Mouse (Mus musculus) frontal cortex, adult (tissue): ENCODE data around the gene Apex2.
A peak's percentile ranks its signal among the peaks of the same experiment; 100 is the strongest.

Experiments used
- ATAC-seq: cut with Nextera tagmentation; 2 replicates; pipeline ENCODE4 v1.9.2; 2017; ENCODE audit warnings: mild to moderate bottlenecking, moderate library complexity, mixed read lengths; ENCODE audit not compliant: low TSS enrichment

Gene Apex2

GRCm38 (mm10) chrX:150589696-150590095, at the start of gene Apex2:
Gene Apex2, minus strand, starts transcription at chrX:150589868.
- no peak for ATAC-seq

- ATAC-seq: no peak
Observed at GRCm38 (mm10) chrX:150636421-150636820, 46.8 kb upstream of the Apex2 start.

DNA sequence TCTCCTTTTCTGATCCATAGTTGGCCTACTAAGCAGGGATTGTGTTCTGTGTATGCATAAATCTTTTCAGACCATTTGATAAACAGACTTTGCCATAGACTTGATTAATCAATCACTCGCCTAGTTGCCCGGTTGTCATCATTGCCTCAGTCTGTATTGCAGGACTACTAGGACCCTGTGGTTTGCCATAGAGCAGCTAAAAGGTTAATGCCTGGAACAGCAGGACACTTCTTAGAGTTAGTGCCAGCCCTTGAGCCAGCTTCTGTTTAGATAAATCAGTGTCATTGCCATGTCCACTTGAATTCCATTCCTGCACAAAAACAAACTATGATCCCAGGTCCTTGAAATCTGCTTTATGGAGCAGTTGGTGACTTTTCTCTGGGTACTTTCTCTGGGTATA, 9.2 kb upstream of the Apex2 start:
- ATAC-seq: no peak

GRCm38 (mm10) chrX:150595016-150595760, 5.5 kb upstream of the Apex2 start:
- no peak for ATAC-seq

DNA sequence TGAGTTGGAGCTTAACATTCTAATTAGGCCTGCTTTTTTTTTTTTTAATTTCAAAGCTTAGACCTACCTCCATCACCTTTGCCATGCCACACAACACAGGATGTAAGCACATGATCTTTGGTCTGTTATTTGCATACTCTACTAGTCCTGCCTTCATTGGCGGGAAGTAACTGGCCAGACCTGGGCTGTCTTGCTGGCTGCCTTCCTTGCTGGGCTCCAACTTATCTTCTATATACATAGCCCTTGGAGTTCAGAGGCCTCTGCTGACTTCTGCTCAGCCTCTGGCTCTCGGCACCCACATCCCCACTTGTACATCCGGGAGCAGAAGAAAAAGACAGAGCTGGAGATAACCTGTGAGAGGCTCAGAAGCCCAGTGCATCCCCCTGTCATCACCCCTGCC, 4.5 kb upstream of the Apex2 start:
- ATAC-seq: no peak

GRCm38 (mm10) chrX:150593266-150594035, 3.8 kb upstream of the Apex2 start:
- no peak for ATAC-seq

DNA sequence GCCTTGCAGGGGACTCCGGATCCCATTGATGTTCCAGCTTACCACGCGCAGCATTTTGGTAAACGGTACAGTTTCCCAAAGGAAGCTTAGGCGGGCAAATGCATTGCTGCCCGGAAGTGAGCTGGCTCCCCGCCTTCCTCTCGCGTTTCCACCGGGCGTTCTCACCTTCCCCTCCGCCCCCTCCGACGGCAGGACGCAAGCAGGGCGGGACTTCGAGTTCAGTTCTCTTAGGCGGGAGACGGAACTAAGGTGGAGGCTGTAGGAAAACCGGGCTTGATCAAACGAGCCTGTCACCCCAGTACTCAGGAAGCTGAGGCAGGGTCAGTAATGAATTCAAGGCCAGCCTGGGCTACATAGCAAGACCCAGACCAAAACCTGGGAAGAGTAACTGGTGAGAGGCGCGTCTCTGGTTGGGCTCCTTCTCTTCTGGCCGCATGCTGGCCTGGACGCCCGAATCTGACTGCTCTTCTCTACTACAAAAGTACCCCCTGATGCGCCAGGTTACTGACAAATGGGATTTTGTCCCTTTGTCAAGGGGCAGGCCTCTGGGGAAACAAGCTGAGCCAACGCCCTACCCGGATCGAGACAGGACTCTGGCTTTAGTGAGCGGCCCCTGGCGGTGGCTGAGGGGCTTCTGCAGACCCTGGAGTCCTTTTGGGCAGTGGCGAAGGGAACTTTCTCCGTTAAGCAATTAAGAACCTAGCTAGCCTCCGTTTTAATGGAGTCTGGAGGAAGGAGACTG, 1.5 kb downstream of the Apex2 start, which contains the start of gene Pfkfb1:
Gene Pfkfb1, plus strand, starts transcription at position 207 of the 742 bp plus-strand sequence.
- peak; percentile 100 for ATAC-seq

DNA sequence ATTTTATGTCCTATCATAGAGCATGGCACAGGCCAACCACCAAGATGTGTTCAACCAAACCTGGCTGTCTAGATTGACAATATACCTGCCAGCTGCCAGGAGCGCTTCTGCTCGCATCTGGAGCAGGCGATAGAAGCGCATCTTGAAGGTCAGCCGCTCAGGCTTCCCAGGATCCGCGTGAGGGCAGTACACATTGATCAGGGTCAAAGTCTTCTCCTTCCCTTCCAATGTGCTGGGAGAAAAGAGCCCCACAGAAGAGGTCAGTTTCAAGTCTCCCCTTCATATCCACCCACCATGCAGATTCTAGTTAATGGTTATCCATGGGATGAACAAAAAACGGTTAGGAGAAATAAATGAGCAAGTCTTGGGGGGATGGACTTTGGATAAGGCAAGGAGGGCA, 4.6 kb downstream of the Apex2 start:
- ATAC-seq: no peak

DNA sequence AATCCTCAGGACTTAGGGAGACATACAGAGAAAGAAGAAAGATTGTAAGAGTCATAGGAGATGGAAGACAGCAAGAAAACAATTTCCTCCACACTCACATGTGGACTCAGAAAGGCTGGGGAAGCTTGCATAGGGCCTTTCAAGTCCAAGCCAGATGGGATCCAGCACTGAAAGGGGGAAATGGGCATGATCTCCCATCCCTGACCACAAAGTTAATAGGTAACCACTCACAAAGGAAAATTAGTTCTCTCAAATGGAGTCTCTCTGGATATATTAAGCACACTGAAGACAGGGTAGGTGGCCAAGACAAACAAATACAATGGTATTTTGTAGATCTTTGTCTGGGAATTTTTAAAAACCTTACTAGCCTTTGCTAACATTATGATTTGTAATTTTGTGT, 7.7 kb downstream of the Apex2 start:
- no peak for ATAC-seq

DNA sequence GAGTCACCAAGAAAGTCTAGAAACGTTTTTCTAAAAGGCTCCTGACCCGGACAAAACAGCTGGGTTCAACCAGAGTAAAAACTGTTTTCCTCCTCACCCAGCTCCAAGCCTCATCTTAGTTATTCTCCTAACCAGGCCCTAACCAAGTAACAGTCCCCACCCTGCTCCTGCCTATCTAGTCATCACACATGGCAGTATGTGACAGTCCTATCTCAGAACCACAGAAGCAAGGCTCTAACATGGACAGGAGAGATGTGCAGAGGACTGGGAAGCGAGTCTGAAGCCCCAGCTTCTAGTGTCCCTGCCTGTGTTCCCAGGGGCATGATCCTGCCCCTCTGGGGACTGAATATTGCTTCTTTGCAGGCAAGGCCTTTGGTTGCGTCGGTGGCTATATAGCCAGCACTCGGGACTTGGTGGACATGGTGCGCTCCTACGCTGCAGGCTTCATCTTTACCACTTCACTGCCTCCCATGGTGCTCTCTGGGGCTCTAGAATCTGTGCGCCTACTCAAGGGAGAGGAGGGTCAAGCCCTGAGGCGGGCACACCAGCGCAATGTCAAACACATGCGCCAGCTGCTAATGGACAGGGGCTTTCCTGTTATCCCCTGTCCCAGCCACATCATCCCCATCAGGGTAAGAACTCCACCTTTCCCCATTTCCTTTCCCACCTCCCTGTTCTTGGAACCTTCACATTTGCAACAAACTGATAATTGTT, 24.9 kb downstream of the Apex2 start:
- ATAC-seq: no peak

- no peak for ATAC-seq
Observed at GRCm38 (mm10) chrX:150554032-150554431, 35.6 kb downstream of the Apex2 start.

- ATAC-seq: no peak
Observed at GRCm38 (mm10) chrX:150551986-150552385, 37.7 kb downstream of the Apex2 start.

DNA sequence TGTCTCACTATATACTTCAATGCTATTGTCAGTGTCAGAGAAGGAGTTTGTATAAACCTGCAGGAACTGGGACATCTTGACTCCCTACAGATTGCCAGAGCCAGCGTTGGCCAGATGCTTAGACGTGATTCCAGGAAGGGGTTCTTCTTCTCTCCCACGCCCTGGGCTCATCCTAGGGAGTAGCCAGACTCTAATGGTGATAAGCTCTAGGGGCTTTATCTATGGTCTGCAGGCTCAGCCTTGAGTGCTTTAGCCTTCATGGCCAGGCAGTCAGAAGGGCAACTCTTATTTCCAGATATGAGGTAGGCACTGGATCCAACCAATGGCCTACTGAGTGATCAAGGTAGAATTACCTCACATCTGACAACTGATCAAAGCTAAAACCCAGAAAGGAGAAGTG, 40.0 kb downstream of the Apex2 start:
- no peak for ATAC-seq

GRCm38 (mm10) chrX:150547239-150547638, 42.4 kb downstream of the Apex2 start, which contains the start of gene Alas2:
Gene Alas2, plus strand, starts transcription at chrX:150547375.
- no peak for ATAC-seq

GRCm38 (mm10) chrX:150541684-150542083, 48.0 kb downstream of the Apex2 start:
- no peak for ATAC-seq

DNA sequence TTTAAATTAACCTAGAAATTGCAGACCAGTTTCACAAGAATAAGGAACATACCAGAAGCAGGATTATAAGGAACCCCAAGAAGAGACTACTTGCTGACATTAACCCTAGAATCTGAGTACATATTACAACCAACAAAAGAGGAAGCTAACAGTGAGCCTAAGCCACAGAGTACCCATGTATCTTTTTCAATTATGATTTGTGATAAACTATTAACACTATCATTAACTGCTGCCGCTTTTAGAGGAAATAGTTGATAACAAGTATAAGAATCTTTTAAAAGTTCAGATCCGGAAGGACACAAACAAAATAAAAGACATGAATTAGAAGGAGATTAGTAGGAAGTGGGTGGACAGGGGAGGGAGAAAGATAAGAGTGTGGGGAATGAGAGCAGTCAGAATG, 49.6 kb downstream of the Apex2 start:
- ATAC-seq: no peak

- no peak for ATAC-seq
Observed at GRCm38 (mm10) chrX:150516477-150516876, 73.2 kb downstream of the Apex2 start.

GRCm38 (mm10) chrX:150516015-150516414, 73.7 kb downstream of the Apex2 start:
- no peak for ATAC-seq

DNA sequence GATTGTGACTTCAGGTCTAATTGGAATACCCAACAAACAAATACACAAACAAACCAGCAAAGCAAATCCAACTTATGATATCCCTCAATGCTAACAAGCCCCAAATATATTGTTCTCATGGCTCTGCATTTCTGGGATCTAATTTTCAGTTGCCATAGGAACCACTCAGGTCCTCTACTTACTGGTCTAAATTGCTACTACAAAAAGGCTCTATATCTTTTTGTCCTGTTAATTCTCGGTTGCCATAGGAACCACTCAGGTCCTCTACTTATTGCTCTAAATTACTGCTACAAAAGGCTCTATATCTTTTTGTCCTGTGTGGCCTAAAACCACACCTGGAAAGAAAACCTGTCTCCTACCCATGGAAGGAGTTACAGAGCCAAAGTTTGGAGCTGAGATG, 75.5 kb downstream of the Apex2 start:
- no peak for ATAC-seq

GRCm38 (mm10) chrX:150511274-150511673, 78.4 kb downstream of the Apex2 start:
- ATAC-seq: peak; percentile 9; the same call in 1 of the 2 replicates

DNA sequence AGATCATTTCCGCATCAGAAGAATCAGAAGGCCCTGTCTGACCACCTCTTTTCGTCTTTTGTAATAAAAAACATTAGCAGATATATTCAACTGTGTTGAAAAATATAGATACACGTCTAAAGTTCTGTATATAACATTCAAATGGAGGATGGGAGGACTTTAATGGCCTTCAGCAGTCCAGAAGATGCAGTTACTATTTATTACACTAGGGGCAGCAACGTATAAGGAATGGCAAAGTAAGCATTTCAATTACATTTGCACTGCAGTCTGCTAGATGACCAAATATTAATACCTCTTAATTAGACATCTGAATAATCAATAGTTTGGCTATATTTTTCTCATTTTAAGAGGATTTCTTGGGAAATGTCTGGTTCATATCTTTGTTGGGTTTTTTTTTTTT, 79.0 kb downstream of the Apex2 start:
- ATAC-seq: peak; percentile 47; the same call in 1 of the 2 replicates

GRCm38 (mm10) chrX:150508696-150509095, 81.0 kb downstream of the Apex2 start:
- peak; percentile 31; the same call in 1 of the 2 replicates for ATAC-seq
